Mouse (Mus musculus) adrenal gland, postnatal 4 days (tissue): ENCODE data around the gene Ppp1r3f. TPM values are rescaled to one million over a fixed set of nuclear protein-coding genes. Genes with fewer than 3 reads are reported as not detected.

ENCODE experiments used
- DNase-seq, 2 experiments: peaks; one replicate each; pipeline ENCODE4 v3.0.0; 2021 to 2022; ENCODE audit warnings: low spot score in 2 of 2, mixed read lengths in 2 of 2
- total RNA-seq, 2 experiments: library from RNA; stranded (reverse); gene quantifications; 2 replicates each; pipeline ENCODE4 v1.2.3; 2021

Gene Ppp1r3f
- total RNA-seq, 2 experiments from 2014 or later: 6.0 to 6.7 TPM

- DNase-seq: no peak
Measured at GRCm38 (mm10) chrX:7563076-7563475, 11.0 kb downstream of the Ppp1r3f start.

GRCm38 (mm10) chrX:7553474-7553873, 20.6 kb downstream of the Ppp1r3f start:
- no peak for DNase-seq

- no peak for DNase-seq
Measured at GRCm38 (mm10) chrX:7524961-7525360, 49.1 kb downstream of the Ppp1r3f start.

Other genes starting within 250 kb of the Ppp1r3f start
- 10 to 100 TPM; 29.4 to 30.6 TPM for gene Usp27x, start 198.5 kb downstream of the Ppp1r3f start, total RNA-seq
- under 1 TPM; 0.20 to 0.40 TPM for gene Foxp3, start 639 bp downstream of the Ppp1r3f start, total RNA-seq
- 10 to 100 TPM; 18.2 to 27.0 TPM for gene Ccdc22, start 31.2 kb upstream of the Ppp1r3f start, total RNA-seq
- under 1 TPM in 1 of 2 experiments, not detected in 1; 0.06 TPM for gene Cacna1f, start 32.8 kb upstream of the Ppp1r3f start, total RNA-seq
- 10 to 100 TPM; 77.4 to 93.2 TPM for gene Syp, start 64.2 kb upstream of the Ppp1r3f start, total RNA-seq
- 10 to 100 TPM; 16.4 to 18.7 TPM for gene Prickle3, start 83.0 kb upstream of the Ppp1r3f start, total RNA-seq
- gene Plp2, start 97.1 kb upstream of the Ppp1r3f start, total RNA-seq: 100 to 1,000 TPM in 1 of 2 experiments, 10 to 100 TPM in 1; 87.4 to 102 TPM
- 1 to 10 TPM in 1 of 2 experiments, under 1 TPM in 1; 0.42 to 1.4 TPM for gene Magix, start 107.0 kb upstream of the Ppp1r3f start, total RNA-seq
- 10 to 100 TPM; 47.7 to 48.2 TPM for gene Gpkow, start 122.8 kb upstream of the Ppp1r3f start, total RNA-seq
- gene Wdr45, start 140.1 kb upstream of the Ppp1r3f start, total RNA-seq: 10 to 100 TPM; 68.0 to 75.4 TPM
- gene Gm45208, start 148.0 kb upstream of the Ppp1r3f start, total RNA-seq: 1 to 10 TPM in 1 of 2 experiments, not detected in 1; 1.4 TPM
- gene Praf2, start 154.2 kb upstream of the Ppp1r3f start, total RNA-seq: 10 to 100 TPM; 15.5 to 16.0 TPM
- 10 to 100 TPM in 1 of 2 experiments, 1 to 10 TPM in 1; 9.0 to 10.8 TPM for gene Ccdc120, start 176.6 kb upstream of the Ppp1r3f start, total RNA-seq
- gene Tfe3, start 188.3 kb upstream of the Ppp1r3f start, total RNA-seq: 10 to 100 TPM; 39.9 to 41.0 TPM
- gene Gripap1, start 215.5 kb upstream of the Ppp1r3f start, total RNA-seq: 10 to 100 TPM; 52.0 to 64.8 TPM
- 1 to 10 TPM; 2.2 to 3.6 TPM for gene Kcnd1, start 248.0 kb upstream of the Ppp1r3f start, total RNA-seq